Mouse (Mus musculus) B cell, adult 67 days (primary cell): Measurements from ENCODE around the gene Plrg1. TPM values are rescaled to one million over a fixed set of nuclear protein-coding genes. Genes with fewer than 3 reads are reported as not detected.

ENCODE experiments used
- total RNA-seq, 2 experiments: library from RNA; stranded (reverse); gene quantifications; 4 replicates each; pipeline ENCODE4 v1.2.4; 2023

The Plrg1 gene
- 10 to 100 TPM; 69.0 to 69.7 TPM for total RNA-seq

DNA sequence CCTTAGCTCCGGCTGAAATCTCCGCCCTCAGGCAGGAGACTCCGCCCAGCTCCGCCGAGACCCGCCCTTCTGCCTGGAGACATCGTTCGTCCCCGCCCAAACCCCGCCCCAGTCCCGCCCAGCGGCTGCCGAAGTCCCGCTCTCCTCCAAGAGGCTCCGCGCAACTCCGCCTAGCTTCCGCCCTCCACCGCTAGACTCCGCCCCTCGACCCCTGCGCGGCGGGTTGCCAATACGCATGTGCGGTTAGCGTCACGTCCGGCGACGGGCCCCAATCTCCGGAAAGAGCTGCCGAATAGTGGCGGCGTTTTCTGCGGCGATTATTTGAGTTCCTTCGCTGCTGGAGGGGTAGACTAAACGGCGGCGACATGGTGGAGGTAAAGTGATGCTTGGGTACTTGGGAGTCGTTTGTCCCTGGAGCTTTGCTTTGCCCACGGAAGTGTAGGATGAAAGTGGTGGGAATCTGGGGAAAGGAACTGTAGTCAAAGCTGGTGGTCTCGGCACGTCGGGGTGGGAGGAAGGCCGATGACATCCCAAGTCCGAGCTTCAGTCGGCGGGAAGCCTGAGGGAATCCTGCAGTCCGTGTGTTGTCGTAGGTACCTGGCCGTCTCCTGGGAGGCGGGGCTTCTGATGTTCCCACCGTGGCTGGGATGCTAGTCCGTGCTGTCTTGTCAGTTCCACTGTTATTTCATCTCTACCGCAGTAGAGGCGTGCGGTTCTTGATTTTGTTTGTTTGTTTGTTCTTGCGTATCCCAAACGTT, at the start of gene Plrg1:
Gene Plrg1, plus strand, starts transcription at position 242 of the 758 bp plus-strand sequence.

GRCm38 (mm10) chr3:83007557-83007956, 47.8 kb upstream of the Plrg1 start, which contains the start of gene Fgg:
Gene Fgg, plus strand, starts transcription at chr3:83007724.

GRCm38 (mm10) chr3:83025475-83026301, 29.6 kb upstream of the Plrg1 start, which contains the start of gene Fga:
Gene Fga, plus strand, starts transcription at chr3:83026076.

DNA sequence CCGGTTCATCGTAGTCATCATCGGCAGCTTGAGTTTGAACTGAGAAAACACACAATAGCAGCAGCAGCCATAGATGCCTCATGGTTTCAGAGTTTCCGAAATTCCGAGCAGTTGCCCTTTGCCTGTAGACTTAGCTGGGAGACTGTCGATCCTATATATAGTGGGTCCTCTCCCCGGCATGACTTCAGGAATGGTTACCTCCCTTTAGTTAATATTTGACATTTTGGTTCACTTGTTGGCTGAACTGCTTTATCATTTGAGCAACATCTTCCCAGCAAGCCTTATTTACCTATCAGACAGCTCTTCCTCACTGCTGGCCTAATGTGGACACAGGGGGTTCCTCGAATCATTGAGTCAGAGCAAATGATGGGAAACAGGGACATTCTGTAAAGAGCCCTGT, 5.6 kb upstream of the Plrg1 start, which contains the start of gene Fgb:
Gene Fgb, minus strand, starts transcription at position 184 of the 400 bp plus-strand sequence.

Other genes starting within 250 kb of the Plrg1 start
- not detected for gene Rbm46, start 179.0 kb upstream of the Plrg1 start, total RNA-seq
- gene Lrat, start 151.5 kb upstream of the Plrg1 start, total RNA-seq: not detected
- not detected for gene Fgg, start 47.8 kb upstream of the Plrg1 start, total RNA-seq
- gene Fga, start 29.4 kb upstream of the Plrg1 start, total RNA-seq: not detected
- not detected for gene Fgb, start 5.7 kb upstream of the Plrg1 start, total RNA-seq
- not detected for gene Dchs2, start 72.4 kb downstream of the Plrg1 start, total RNA-seq